Mouse (Mus musculus): Measurements from ENCODE around the gene Cwc22.

Cwc22 gene

DNA sequence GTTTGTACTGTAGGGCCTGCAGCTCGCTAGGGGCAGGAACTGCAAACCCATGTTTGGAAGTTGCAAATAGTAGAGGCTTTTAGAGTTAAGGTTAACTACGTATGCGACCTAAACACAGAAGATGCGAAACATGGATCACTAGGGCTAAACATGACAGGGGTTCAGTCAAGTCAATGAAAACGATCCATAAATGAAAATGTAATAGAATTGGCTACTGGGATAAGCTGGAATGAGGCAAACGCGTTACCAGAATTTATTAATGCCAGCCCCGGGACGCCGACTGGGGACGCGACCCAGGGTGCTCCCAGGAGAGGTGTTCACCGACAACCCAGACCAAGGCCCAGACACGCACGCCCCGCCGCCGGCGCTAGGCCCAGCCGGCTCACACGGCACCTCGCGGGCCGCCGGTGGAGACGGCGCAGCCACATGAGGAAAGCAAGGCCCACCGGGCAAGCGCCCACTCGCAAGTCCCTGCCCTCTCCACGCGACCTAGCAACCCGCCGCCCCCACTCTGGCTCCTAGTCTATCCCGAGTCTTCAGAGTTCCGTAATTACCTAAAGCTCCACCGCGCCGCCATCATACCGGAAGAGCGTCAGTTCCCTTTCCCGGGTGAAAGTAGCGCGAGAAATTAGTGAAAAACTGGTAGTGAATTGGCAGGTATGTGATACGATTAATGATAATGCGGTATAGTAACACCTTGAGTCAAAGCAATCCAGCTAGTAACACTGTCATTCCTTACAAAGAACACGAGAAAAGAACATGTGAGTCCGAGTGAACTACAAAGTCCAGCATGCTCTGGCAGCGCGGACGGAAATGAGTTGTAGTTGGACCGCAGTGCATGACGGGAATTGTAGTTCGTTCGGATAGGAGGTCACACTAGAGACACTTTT is at the start of gene Cwc22:
Gene Cwc22, minus strand, starts transcription at position 780 of the 890 bp plus-strand sequence.
- DNase-seq = peak; percentile 95

DNA sequence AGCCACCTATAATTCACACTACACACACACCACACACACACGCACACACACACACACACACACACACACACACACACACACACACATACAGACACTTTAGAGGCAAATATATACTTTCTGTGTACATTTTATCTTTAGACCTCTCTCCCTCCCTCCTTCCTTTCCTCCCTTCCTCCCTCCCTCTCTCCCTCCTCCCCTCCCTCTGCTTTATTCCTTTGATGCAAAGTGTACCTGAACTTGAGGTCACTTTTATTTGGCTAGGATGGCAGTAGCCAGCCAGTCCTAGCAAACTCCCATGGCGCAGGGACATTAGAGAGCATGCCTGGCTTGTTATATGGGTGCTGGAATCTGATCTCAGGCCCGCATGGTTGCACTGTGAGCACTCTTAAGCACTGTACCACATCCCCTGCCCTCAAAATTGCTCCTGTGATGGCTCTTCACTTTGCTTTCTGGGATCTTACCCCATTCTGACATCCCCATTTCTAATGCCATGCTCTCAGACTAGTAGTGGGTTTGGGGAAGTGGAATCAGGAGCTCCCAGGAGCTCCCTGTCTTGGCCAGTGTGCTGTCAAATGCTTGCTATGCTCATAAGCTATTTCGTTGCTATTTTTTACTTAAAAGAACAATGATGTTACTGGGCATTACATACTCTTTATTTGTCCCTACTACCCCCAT is 47.7 kb upstream of the Cwc22 start:
- DNase-seq = no peak

DNA sequence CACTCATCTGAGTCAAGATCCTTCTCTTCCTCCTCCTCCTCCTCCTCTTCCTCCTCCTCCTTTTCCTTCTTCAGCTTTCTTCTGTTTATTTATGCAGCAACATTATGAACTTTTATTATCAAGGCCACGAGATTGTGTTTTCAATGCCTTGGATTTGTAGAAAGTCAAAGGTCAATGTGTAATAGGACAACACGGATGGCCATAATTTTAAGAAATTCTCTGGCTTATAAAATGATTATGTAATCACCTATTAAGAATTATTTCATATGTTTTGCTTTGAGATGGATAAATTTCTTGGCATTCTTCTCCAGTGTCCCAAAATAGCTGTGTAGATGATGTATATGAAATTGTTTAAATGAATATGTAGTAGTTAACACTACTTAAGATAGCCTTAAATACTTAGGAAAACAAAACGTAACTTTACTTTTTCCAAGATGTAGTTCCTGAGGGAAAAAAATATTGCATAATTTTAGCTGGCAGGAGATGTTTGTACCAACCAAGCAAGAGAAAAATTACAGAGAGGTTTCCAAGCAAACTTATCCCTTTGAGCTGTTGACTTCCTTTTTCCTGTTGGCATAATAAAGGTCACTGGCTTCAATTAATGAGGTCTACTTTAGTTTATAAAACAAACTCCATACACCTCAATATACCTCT is 46.9 kb upstream of the Cwc22 start:
- DNase-seq = no peak

DNA sequence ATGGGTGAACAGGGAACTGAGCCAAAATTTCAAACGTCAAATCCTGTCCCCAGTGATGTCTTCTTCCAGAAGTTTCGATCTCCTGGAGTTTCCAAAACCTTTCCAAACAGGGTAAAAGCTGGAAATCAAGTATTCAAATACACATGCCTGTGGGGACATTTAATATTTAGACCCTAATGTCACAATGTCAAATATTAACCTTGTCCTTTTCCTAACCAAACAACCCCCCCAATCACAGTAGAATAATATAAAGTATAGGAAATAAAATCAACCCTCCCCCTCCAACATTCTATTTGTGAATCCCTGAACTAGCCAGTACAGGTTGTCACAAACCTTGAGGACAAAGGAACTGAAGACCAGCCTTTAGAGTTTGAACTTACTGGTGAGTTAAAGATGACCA is 44.6 kb upstream of the Cwc22 start:
- DNase-seq = no peak

DNA sequence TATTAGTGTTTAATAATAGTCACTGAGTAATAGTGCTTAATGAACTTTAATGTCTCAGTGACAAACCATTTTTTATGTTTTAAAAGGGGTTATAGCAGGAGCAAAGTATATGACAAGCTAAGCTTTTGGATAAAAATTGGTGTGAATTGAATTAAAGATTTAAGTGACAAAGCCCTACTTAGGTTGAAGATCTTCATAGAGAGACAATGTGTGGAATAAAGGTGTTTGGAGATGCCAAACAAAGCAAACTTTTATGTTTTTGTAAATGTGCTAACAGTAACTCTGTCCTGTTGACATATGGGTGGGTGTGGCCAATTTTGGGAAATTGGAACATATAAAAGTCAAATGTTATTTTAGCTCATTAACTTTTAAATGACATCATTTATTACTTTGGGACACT is 43.9 kb upstream of the Cwc22 start:
- no peak for DNase-seq

DNA sequence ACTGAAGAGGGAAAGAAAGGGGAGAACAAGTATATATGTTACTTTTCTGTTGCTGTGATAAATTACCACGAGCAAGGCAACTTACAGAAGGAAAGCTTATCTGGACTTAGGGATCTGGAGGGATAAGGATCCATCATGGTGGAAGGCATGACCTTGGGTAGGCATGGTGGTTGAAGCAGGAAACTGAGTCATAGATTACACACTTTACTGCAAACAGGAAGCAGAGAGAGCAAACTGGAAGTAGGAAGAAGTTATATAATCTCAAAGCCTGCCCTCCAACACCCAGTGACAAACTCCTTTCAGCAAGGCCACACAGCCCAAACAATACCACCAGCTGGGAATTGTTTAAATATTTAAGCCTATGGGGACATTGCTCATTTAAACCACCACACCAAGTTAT is 43.2 kb upstream of the Cwc22 start:
- no peak for DNase-seq

DNA sequence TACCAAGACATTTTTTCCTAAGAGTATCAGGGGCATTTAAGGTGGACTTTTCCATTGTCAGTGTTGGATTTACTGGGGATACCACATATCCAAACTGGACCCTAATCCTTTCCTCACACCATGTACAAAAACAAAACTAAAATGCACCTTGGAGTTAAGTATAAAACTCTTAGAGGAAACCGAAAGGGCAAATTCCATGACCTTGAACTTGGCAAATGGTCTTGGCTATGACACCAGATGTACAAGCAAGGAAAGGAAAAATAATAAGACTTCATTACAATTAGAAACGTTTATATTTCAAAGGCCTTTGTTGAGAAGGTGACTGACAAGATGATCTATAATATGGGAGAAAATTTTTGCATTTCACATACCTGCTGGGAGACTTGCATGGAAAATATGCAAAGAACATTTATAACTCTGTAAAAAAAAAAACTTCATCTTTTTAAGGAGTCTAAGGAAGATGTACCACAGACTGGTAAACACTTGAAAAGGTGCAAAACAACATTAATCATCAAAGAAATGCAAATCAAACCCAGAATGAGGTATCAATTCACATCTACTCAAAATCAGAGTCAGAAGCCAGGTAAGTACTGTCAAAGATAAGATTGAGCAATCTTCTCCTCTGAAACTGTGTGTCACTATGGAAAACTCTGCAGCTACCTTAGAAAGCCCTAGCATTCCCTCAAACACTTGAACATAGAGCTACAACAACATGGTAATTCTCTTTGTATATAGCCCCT is 40.0 kb upstream of the Cwc22 start:
- DNase-seq = no peak

DNA sequence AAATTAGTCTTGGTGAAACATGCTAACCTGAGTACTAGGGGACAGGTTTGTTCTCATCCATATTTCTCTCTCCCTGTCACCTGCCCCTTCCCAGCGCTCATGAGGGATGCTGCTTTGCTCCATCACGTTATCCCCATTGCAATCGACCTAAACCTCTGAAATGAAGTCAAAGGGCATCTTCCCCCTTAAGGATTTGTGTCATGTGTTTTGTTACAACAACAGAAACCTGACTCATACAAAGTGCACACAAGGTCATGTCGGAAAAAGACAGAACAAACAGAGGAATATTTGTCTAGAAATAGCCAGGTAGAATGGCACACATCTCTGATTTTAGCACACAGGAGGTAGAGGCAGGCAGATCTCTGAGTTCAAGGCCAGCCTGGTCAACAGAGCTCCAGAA is 38.0 kb upstream of the Cwc22 start:
- DNase-seq = no peak

DNA sequence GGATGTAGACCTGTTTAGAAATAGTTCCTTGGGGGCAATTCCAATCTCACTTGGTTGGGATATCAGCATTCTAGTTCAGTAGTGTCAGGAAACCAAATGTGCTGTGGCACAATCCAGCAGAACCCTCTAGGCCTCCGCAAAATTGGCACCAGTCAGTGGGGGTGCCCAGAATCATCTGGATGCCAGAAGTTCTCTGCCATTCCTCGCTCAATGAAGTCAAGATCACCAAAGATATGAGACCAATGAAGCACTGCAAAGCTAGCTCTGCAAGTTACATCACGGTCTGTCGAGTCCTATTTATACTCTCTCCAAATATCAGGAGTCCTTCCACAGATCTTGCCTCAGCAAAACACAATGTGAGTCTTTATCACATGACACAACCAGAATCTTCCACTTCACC is 35.7 kb upstream of the Cwc22 start:
- DNase-seq = no peak

DNA sequence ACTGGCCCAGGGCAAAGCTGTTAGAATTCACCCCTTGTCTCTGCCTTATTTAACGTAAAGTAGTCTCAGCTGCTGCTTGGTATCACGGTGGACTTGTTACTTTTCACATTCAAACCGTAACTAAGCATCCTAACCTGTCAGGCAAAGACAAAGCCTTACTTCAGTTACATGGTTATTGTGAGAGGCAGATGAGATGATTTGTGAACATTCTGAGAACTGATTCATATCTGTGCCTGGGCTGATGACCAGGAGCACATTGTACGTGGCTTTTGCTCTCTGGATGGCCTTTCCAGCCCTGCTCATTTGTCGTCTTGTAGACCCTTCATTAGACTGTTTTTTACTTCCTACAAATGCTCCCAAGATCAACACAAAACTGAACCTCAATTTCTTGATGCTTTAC is 34.5 kb upstream of the Cwc22 start:
- DNase-seq = no peak

DNA sequence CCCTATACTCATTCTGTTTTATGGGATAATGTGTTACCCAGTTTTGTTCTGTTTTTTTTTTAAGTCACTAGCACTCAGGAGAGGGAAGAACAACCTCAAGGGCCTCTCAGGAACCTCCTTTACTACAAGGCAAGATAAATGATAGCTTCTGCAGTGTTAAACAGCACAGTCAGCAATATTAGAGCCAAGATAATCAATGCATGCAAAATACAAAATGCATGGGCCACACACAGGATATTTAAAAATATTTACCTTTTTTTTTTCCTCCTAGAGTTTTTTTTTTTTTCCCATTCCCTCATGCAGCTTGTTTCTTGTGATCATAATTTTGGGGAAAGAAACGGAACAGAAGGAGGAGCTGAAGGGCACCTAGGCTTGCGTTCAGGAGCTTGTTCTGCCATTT is 33.3 kb upstream of the Cwc22 start:
- DNase-seq = no peak

DNA sequence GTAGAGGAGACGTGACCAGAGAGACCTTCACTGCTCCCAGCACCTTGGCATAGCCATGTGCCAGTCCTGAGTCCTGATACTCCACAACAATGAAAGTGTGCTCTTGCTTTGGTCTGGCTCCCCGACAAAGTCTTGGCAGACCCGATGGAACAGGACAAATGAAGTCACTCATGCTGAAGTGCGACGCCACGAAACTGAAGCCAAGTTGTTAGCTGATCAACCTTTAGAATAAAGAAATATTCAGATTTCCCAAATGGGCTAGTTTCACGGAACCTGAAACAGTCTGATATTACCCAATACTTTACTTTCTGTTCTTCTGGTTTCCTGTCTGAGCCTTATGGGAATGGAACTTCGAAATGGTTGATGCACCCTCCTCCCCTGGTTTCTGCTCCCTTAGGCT is 32.9 kb upstream of the Cwc22 start:
- no peak for DNase-seq

DNA sequence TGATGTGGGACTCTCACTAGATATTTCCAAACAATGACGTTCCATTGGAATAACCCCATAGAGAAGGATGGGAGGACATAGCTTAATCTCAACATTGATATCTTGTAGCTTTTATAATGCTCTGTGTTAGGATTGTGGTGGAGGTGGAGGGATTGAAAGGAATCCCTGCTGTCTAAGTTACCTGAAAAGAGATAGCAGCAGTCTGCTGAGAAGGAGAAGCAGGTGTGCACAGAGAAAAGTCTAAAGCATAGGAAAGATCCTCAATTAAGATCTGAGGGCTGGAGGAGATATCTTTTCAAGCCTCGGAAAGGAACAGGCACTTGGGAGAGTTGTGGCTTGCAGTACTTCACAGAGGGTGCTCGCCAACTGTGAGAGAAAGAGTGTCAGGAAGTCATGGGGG is 32.1 kb upstream of the Cwc22 start:
- no peak for DNase-seq

DNA sequence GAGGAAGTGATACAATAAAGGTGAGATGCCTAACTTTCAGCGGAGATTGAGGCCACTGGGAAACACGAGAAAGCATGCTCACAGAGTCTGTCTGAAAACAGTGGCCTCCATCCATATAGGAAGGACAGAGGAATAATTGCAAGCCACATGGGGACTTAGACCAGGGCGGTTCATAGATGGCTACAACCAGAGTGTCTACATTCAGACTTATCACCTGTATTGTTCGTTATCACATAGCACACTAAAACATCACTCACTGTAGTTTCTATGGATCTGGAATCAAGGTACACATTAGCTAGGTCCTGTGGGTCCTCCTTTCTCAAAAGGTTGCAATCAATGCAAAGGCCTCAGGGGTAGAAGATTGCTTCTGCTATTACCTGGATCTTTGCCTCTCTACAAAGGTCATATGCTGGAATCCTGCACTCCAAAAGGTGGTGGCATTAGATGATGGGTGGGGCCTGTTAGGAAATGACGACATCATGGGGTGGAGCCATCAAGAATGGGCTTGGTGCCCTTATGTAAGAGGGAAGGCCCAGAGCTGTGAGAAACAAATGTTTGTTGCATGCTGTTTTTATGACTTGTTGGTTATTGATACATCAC is 30.2 kb upstream of the Cwc22 start:
- DNase-seq = no peak

DNA sequence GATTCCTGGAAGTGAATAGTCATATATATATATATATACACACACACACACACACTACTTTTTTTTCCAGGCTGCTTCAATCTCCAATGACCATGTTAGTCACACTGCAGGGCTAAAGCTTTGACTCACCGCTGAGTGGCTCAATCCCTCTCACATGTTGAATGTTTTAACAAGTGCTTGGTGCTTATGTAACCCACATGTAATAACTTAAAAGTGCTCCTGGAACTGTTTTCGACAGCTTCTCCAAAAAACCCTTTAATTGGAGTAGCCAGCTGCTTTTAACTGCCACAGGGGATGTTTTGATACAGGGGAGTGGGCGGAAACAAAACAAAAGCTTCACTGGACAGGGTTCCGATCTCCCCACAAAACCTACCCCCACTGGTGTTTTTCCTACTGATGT is 29.4 kb upstream of the Cwc22 start:
- DNase-seq = no peak

DNA sequence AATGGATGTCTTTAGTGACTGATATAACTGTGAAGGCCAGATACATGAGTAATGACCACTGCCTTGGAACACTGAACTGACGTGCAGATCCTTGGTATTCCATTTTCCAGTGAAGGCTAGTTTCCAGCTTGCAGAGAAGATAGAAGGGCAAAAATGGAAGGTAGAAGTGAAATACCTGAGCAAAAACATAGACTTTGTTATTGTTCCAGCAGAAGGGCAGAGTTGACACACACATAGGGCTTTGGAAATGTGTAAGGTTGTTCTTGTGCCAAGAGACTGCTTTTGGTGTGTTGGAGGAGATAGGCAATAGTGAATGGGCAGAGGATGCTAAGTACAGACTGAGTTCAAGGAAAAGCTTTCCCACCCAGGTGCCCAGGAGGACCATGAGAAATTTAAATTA is 28.8 kb upstream of the Cwc22 start:
- DNase-seq = no peak

DNA sequence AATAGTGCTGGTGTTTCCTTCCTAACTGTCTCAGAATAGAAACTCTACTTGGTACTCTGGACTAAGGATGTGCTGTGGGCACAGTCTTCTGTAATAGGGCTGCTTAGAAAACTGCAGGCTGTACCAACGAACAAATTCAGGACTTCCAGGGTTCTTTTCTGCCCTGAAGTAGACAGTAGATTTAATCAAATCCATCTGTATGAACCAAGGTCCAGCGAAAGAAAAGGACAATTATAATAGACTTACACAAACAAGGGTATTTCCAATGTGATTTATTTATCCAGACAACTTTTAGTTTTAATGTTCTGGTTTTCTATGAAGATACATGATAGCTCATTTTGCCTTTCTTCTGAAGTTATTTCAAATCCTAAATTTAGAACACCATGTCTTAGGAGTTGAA is 28.2 kb upstream of the Cwc22 start:
- no peak for DNase-seq

DNA sequence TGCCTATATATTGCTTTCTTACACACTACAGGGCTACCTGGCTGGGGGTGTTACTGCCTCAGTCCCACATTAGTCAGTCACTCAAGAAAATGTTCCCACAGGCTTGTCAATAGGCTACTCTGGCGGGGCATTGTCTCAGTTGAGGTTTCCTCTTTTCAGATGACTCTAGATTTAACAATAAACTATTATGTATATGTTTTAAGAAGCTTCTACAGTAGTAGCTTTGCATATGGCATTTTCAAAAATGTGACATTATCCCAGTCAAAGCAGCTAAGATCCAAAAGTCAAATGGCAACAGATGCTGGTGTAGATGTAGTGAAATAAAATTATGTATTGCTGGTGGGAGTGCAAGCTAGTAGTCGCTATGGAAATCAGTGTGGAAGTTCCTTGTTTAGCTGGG is 27.1 kb upstream of the Cwc22 start:
- DNase-seq = no peak

DNA sequence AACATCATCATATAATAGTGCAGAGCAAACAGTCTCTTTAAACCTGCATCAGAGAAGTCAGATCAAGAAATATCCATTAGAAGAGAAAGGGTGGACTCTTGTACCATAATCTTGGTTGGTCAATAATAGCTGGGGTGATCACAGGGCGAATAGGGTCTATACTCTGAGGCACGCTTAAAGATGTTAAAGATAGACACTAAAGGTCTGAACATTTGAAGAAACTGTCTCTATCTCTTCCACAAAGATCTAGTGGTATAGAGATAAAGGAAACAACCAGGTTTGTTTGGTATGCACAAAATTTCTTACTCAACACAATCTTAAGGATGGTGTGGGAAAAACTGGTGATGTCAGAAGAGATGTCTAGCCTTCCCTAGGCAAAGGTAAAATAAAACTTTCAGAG is 26.4 kb upstream of the Cwc22 start:
- DNase-seq = no peak

DNA sequence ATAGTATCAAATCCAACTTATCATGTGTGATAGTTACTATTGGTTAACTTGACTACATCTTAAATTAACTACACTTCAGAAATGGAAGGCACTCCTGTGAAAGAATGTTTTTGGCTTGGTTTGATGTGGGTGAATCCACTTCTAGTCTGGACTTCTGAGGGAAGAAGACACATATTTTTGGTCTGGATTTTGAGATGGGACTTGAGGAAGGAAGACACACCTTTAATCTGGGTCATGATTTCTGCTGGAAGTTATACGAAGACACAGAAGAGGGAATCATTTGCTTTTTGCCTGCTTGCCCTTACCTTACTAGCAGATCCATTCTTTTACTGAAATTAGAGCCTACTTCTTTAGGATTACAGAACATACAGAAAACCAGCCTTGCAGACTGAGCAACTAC is 25.7 kb upstream of the Cwc22 start:
- DNase-seq = no peak

DNA sequence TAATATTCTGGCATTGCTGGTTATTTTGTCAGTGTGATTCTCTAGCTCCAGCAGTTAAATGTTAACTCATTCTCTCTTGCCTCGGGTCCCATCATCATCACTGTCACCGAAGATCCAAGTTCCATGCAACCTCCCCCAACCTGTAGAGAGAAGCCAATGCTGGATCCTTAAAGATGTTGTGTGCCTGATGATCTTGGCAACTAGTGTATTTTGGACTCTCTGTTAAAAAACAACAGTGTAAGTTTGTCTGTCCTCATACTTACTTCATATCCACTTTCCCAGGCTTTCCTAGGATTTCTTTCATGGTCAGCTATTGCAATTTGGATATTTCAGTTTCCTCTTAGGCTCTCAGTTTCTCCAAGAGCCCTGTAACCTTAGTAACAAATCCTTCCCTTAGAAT is 25.2 kb upstream of the Cwc22 start:
- no peak for DNase-seq

DNA sequence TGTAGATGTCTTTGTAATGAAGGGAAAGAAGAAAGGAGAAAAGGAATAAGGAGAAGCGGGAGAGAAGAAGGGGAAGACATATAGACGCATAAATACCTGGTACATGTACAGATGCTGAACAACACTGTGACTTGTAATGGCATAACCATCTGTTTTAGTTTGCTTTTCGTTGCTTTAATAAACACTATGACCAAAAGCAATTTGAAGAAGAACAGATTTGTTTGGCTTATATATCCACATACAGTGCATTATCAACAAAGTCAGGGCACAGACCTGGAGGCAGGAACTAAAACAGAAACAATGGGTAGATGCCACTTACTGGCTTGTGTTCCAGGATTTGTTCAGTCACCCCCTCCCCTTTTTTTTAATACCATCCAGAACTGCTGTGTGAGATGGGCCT is 24.4 kb upstream of the Cwc22 start:
- no peak for DNase-seq

DNA sequence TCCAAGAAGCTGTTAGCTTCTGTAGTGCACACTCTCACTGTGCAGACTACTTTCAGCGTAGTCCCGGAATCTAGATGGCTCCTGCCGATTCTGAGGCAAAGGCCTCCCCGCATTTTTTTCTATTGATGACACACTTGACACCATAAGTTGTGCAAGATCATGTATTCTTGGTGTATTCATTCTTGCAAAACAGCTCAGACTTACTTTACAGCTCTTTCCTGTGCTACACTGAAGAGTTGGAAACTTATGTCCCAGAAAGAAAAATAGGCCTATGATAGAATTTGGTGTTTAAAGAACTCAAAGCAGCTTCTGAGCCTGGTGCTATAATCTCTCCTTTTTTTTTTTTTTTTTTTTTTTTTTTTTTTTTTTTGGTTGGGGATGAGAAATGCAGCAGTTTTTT is 23.8 kb upstream of the Cwc22 start:
- no peak for DNase-seq

Data from retina, postnatal 1 day (tissue).